In genomic region chr6:147022375-147023132, GRCm38 (mm10) we compare ENCODE assay signal across 18 mouse cellular contexts. TPM values are rescaled to one million over a fixed set of nuclear protein-coding genes. Genes with fewer than 3 reads are reported as not detected.
DNase-seq lines count a peak whose midpoint lies in the region; ATAC-seq and TF ChIP-seq lines count a peak whose summit lies in the region.
"Had no signal": no experiment of that assay in that cellular context is flagged by ENCODE, and none has a peak within 500 bp of the region (broad histone marks: within the 10 kb centered on the region; RNA-seq: fewer than 3 reads in every experiment).

No protein-coding gene starts in this region.

- no peaks in the 10 kb centered on the region for H3K4me1 ChIP-seq in liver, postnatal 0 days (ENCODE audit: insufficient read depth)
- no peaks in the 10 kb centered on the region for H3K4me1 ChIP-seq in liver, embryonic 12.5 days
- H3K4me1 ChIP-seq: megakaryocyte, embryonic 14.5 days; neural tube, embryonic 13.5 days; stomach, embryonic 15.5 days had no signal

- H3K4me3 ChIP-seq in gastrocnemius, adult 2 months = no peak overlapping the region
- no peak overlapping the region for H3K4me3 ChIP-seq in liver, postnatal 0 days (ENCODE audit: low read depth, low read length)
- H3K4me3 ChIP-seq in liver, embryonic 12.5 days = no peak overlapping the region
- H3K4me3 ChIP-seq: heart, embryonic 15.5 days; megakaryocyte, embryonic 14.5 days; neural tube, embryonic 13.5 days; stomach, embryonic 15.5 days had no signal

- H3K4me2 ChIP-seq in liver, postnatal 0 days (ENCODE audit: low read depth, low read length) = no peak overlapping the region
- no peak overlapping the region for H3K4me2 ChIP-seq in liver, embryonic 12.5 days
- H3K4me2 ChIP-seq: heart, embryonic 15.5 days; liver, embryonic 11.5 days; neural tube, embryonic 13.5 days; stomach, embryonic 15.5 days had no signal

- peak overlapping the region; percentile 38; the same call in 1 of the 2 replicates for H3K27ac ChIP-seq in gastrocnemius, adult 2 months
- no peak overlapping the region for H3K27ac ChIP-seq in liver, postnatal 0 days (ENCODE audit: low read depth)
- no peak overlapping the region for H3K27ac ChIP-seq in liver, embryonic 12.5 days
- H3K27ac ChIP-seq: heart, embryonic 15.5 days; neural tube, embryonic 13.5 days; stomach, embryonic 15.5 days had no signal

- WGBS in liver, postnatal 0 days (ENCODE audit: insufficient replicate concordance) = 82% methylated on average over 16 of the region's 16 CpGs
- 73% methylated on average over 16 of the region's 16 CpGs for WGBS in liver, embryonic 12.5 days (ENCODE audit: insufficient replicate concordance)

- no peaks in the 10 kb centered on the region for H3K9me3 ChIP-seq in liver, postnatal 0 days (ENCODE audit: low read length)
- no peaks in the 10 kb centered on the region for H3K9me3 ChIP-seq in liver, embryonic 12.5 days (replicated peaks)
- H3K9me3 ChIP-seq: heart, embryonic 15.5 days; megakaryocyte, embryonic 14.5 days; neural tube, embryonic 13.5 days; stomach, embryonic 15.5 days had no signal

- intact Hi-C loops in gastrocnemius, adult 2 months (cut with DNase I) = loop anchor here (10.0 kb wide), 1 partner anchor 792 kb away; no protein-coding TSS in a partner anchor

- ATAC-seq in liver, postnatal 0 days = no peak
- no peak for ATAC-seq in liver, embryonic 12.5 days
- ATAC-seq: hindbrain, embryonic 16.5 days had no signal

- H3K9ac ChIP-seq in liver, postnatal 0 days (replicated peaks) = no peak overlapping the region
- no peak overlapping the region for H3K9ac ChIP-seq in liver, embryonic 12.5 days
- H3K9ac ChIP-seq: heart, embryonic 15.5 days; neural tube, embryonic 13.5 days; stomach, embryonic 15.5 days had no signal

- H3K36me3 ChIP-seq in liver, postnatal 0 days (replicated peaks; ENCODE audit: insufficient read depth, low read length) = peaks cover 24% of the 10 kb centered on the region
- H3K36me3 ChIP-seq in liver, embryonic 12.5 days = peaks cover 17% of the 10 kb centered on the region

- TF ChIP-seq EP300 in liver, postnatal 0 days (IDR thresholded peaks at IDR 0.05; ENCODE audit: low read depth) = no peak

- TF ChIP-seq CTCF in gastrocnemius, adult 2 months (IDR thresholded peaks at IDR 0.05) = no peak
- no peak for TF ChIP-seq CTCF in liver, postnatal 0 days (IDR thresholded peaks at IDR 0.05; ENCODE audit: low read depth)

- DNase-seq in gastrocnemius, adult 2 months = peak; percentile 31
- DNase-seq in gastrocnemius, adult 18-20 months (ENCODE audit: low spot score) = no peak
- DNase-seq in liver, postnatal 0 days = peak; percentile 1
- peak; percentile 97 for DNase-seq in fat pad, adult 2 months (ENCODE audit: extremely low read depth, low read depth, low spot score)
- DNase-seq in heart, postnatal 4 days = peak; percentile 23
- DNase-seq in lung, postnatal 25 days (ENCODE audit: low spot score) = no peak
- DNase-seq: adrenal gland, adult 2 months; cerebellum, adult 9-11 months; kidney, adult 2 months; kidney, postnatal 36 days; spleen, adult 18-20 months had no signal

- H3K27me3 ChIP-seq in liver, postnatal 0 days (ENCODE audit: insufficient read depth, low read length) = no peaks in the 10 kb centered on the region
- H3K27me3 ChIP-seq in liver, embryonic 12.5 days (replicated peaks) = no peaks in the 10 kb centered on the region
- H3K27me3 ChIP-seq: heart, embryonic 15.5 days; megakaryocyte, embryonic 14.5 days; neural tube, embryonic 13.5 days; stomach, embryonic 15.5 days had no signal

RNA-seq across cellular contexts. Expression of gene Rep15, which starts 9.8 kb away (rescaled TPM):
- total RNA-seq in gastrocnemius, adult 2 months (2021) = under 1 TPM; 0.59 to 0.66 TPM
- total RNA-seq in gastrocnemius, adult 18-20 months (2021) = under 1 TPM; 0.41 to 0.74 TPM
- polyA plus RNA-seq in liver, postnatal 0 days (2015; fragmentation: Nextera tagmentation; extraction: Ambion mirVana) = 0.14 and 0.19 TPM in 2 replicates
- 0.87 and 0.91 TPM in 2 replicates for polyA plus RNA-seq in liver, embryonic 12.5 days (2016; fragmentation: Nextera tagmentation; extraction: Ambion mirVana)
- total RNA-seq in heart, postnatal 4 days (2021) = 1 to 10 TPM; 1.3 to 1.4 TPM

RNA-seq across cellular contexts. Expression of gene Mrps35, which starts 20.0 kb away (rescaled TPM):
- 10 to 100 TPM; 37.4 to 52.4 TPM for total RNA-seq in gastrocnemius, adult 2 months (2021)
- 10 to 100 TPM; 41.8 to 44.5 TPM for total RNA-seq in gastrocnemius, adult 18-20 months (2021)
- polyA plus RNA-seq in liver, postnatal 0 days (2015; fragmentation: Nextera tagmentation; extraction: Ambion mirVana) = 59.3 and 62.5 TPM in 2 replicates
- 72.2 and 77.2 TPM in 2 replicates for polyA plus RNA-seq in liver, embryonic 12.5 days (2016; fragmentation: Nextera tagmentation; extraction: Ambion mirVana)
- 100 to 1,000 TPM; 145 to 147 TPM for total RNA-seq in heart, postnatal 4 days (2021)

Comparison
In these comparisons a context has a peak if more than half of its experiments do, and no peak if none do; other contexts are left out.
1. DNase-seq: peak in gastrocnemius, adult 2 months (single experiment), liver, postnatal 0 days (single experiment), fat pad, adult 2 months (single experiment) and heart, postnatal 4 days (single experiment); none in gastrocnemius, adult 18-20 months (single experiment) and lung, postnatal 25 days (single experiment).